Mouse (Mus musculus): ENCODE measurements around the gene Mlxip. TPM values are rescaled to one million over a fixed set of nuclear protein-coding genes. Genes with fewer than 3 reads are reported as not detected.
A peak's percentile ranks its signal among the peaks of the same experiment; 100 is the strongest.

The Mlxip gene
- polyA plus RNA-seq, 1 experiment = 24.1 TPM

- H3K27ac ChIP-seq (ENCODE audit: insufficient read depth, low read length) = no peak overlapping the region
- H3K4me1 ChIP-seq (ENCODE audit: control insufficient read depth, insufficient read depth, low read length) = no peaks in the 10 kb centered on the region
- H3K4me3 ChIP-seq (ENCODE audit: insufficient read depth, low read length) = no peak overlapping the region
- TF ChIP-seq POLR2A (IDR thresholded peaks at IDR 0.05; ENCODE audit: low read depth, low read length) = no peak
- TF ChIP-seq CTCF (IDR thresholded peaks at IDR 0.05; ENCODE audit: borderline replicate concordance, insufficient read depth, low read length) = no peak
Measured at GRCm38 (mm10) chr5:123442283-123442682, 47.7 kb downstream of the Mlxip start.

GRCm38 (mm10) chr5:123444069-123444468, 49.5 kb downstream of the Mlxip start:
- no peak overlapping the region for H3K27ac ChIP-seq (ENCODE audit: insufficient read depth, low read length)

GRCm38 (mm10) chr5:123444849-123445334, 50.3 kb downstream of the Mlxip start:
- no peaks in the 10 kb centered on the region for H3K4me1 ChIP-seq (ENCODE audit: control insufficient read depth, insufficient read depth, low read length)
- no peak overlapping the region for H3K4me3 ChIP-seq (ENCODE audit: insufficient read depth, low read length)
- H3K27ac ChIP-seq (ENCODE audit: insufficient read depth, low read length) = no peak overlapping the region
- TF ChIP-seq CTCF (IDR thresholded peaks at IDR 0.05; ENCODE audit: borderline replicate concordance, insufficient read depth, low read length) (no peak), POLR2A (IDR thresholded peaks at IDR 0.05; ENCODE audit: low read depth, low read length) (no peak)

More at GRCm38 (mm10) chr5:123444069-123444468, 49.5 kb downstream of the Mlxip start:
- no peaks in the 10 kb centered on the region for H3K4me1 ChIP-seq (ENCODE audit: control insufficient read depth, insufficient read depth, low read length)
- TF ChIP-seq CTCF (IDR thresholded peaks at IDR 0.05; ENCODE audit: borderline replicate concordance, insufficient read depth, low read length) (peak; percentile 84), POLR2A (IDR thresholded peaks at IDR 0.05; ENCODE audit: low read depth, low read length) (no peak)
- H3K4me3 ChIP-seq (ENCODE audit: insufficient read depth, low read length) = no peak overlapping the region

- Histone ChIP-seq H3K4me3 (ENCODE audit: insufficient read depth, low read length) (no peak overlapping the region), H3K4me1 (ENCODE audit: control insufficient read depth, insufficient read depth, low read length) (no peaks in the 10 kb centered on the region), H3K27ac (ENCODE audit: insufficient read depth, low read length) (no peak overlapping the region)
- TF ChIP-seq CTCF (IDR thresholded peaks at IDR 0.05; ENCODE audit: borderline replicate concordance, insufficient read depth, low read length) (no peak), POLR2A (IDR thresholded peaks at IDR 0.05; ENCODE audit: low read depth, low read length) (no peak)
Measured at GRCm38 (mm10) chr5:123451886-123452285, 57.3 kb downstream of the Mlxip start.

- no peaks in the 10 kb centered on the region for H3K4me1 ChIP-seq (ENCODE audit: control insufficient read depth, insufficient read depth, low read length)
- H3K27ac ChIP-seq (ENCODE audit: insufficient read depth, low read length) = no peak overlapping the region
- TF ChIP-seq POLR2A (IDR thresholded peaks at IDR 0.05; ENCODE audit: low read depth, low read length) (no peak), CTCF (IDR thresholded peaks at IDR 0.05; ENCODE audit: borderline replicate concordance, insufficient read depth, low read length) (no peak)
- no peak overlapping the region for H3K4me3 ChIP-seq (ENCODE audit: insufficient read depth, low read length)
Measured at GRCm38 (mm10) chr5:123461420-123461819, 66.8 kb downstream of the Mlxip start.

GRCm38 (mm10) chr5:123464638-123465037, 70.0 kb downstream of the Mlxip start:
- H3K4me3 ChIP-seq (ENCODE audit: insufficient read depth, low read length) = no peak overlapping the region
- no peak for TF ChIP-seq CTCF (IDR thresholded peaks at IDR 0.05; ENCODE audit: borderline replicate concordance, insufficient read depth, low read length)
- no peak for TF ChIP-seq POLR2A (IDR thresholded peaks at IDR 0.05; ENCODE audit: low read depth, low read length)
- H3K27ac ChIP-seq (ENCODE audit: insufficient read depth, low read length) = no peak overlapping the region
- H3K4me1 ChIP-seq (ENCODE audit: control insufficient read depth, insufficient read depth, low read length) = no peaks in the 10 kb centered on the region

GRCm38 (mm10) chr5:123470784-123471400, 76.3 kb downstream of the Mlxip start:
- no peak overlapping the region for H3K4me3 ChIP-seq (ENCODE audit: insufficient read depth, low read length)
- TF ChIP-seq CTCF (IDR thresholded peaks at IDR 0.05; ENCODE audit: borderline replicate concordance, insufficient read depth, low read length) (no peak), POLR2A (IDR thresholded peaks at IDR 0.05; ENCODE audit: low read depth, low read length) (no peak)
- no peaks in the 10 kb centered on the region; the same call in 1 of the 2 replicates for H3K4me1 ChIP-seq (ENCODE audit: control insufficient read depth, insufficient read depth, low read length)
- H3K27ac ChIP-seq (ENCODE audit: insufficient read depth, low read length) = no peak overlapping the region

- H3K27ac ChIP-seq (ENCODE audit: insufficient read depth, low read length) = no peak overlapping the region
- no peak for TF ChIP-seq CTCF (IDR thresholded peaks at IDR 0.05; ENCODE audit: borderline replicate concordance, insufficient read depth, low read length)
- no peak for TF ChIP-seq POLR2A (IDR thresholded peaks at IDR 0.05; ENCODE audit: low read depth, low read length)
- no peak overlapping the region for H3K4me3 ChIP-seq (ENCODE audit: insufficient read depth, low read length)
- H3K4me1 ChIP-seq (ENCODE audit: control insufficient read depth, insufficient read depth, low read length) = no peaks in the 10 kb centered on the region; the same call in 1 of the 2 replicates
Measured at GRCm38 (mm10) chr5:123473817-123474216, 79.2 kb downstream of the Mlxip start.

GRCm38 (mm10) chr5:123487659-123488395, 93.2 kb downstream of the Mlxip start:
- Histone ChIP-seq H3K27ac (ENCODE audit: insufficient read depth, low read length) (no peak overlapping the region), H3K4me3 (ENCODE audit: insufficient read depth, low read length) (no peak overlapping the region), H3K4me1 (ENCODE audit: control insufficient read depth, insufficient read depth, low read length) (no peaks in the 10 kb centered on the region)
- TF ChIP-seq CTCF (IDR thresholded peaks at IDR 0.05; ENCODE audit: borderline replicate concordance, insufficient read depth, low read length) = no peak
- TF ChIP-seq POLR2A (IDR thresholded peaks at IDR 0.05; ENCODE audit: low read depth, low read length) = no peak
